Mouse (Mus musculus) yolk sac, embryonic 10.5 days (tissue): ENCODE measurements around the gene B4galnt1.

Experiments used
- DNase-seq: peaks from one replicate; pipeline ENCODE4 v3.0.0-alpha.2; 2017; ENCODE audit warnings: low spot score

B4galnt1 gene

DNA sequence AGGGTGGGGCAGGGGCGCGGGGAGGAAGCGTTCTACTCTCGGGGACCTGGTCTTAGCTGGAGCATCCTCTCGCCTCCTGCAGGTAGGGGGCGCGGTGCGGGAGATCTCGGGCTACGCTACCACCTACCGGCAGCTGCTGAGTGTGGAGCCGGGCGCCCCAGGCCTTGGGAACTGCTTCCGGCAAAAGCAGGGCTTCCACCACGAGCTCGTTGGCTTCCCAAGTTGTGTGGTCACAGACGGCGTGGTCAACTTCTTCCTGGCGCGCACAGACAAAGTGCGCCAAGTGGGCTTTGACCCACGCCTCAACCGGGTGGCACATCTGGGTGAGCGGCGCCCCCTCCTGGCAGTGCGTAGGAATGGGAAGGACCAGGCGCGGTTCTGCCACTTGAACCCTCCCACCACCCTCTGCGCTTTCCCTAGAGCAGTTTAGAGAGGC is 5.8 kb downstream of the B4galnt1 start:
- peak; percentile 80 for DNase-seq

DNA sequence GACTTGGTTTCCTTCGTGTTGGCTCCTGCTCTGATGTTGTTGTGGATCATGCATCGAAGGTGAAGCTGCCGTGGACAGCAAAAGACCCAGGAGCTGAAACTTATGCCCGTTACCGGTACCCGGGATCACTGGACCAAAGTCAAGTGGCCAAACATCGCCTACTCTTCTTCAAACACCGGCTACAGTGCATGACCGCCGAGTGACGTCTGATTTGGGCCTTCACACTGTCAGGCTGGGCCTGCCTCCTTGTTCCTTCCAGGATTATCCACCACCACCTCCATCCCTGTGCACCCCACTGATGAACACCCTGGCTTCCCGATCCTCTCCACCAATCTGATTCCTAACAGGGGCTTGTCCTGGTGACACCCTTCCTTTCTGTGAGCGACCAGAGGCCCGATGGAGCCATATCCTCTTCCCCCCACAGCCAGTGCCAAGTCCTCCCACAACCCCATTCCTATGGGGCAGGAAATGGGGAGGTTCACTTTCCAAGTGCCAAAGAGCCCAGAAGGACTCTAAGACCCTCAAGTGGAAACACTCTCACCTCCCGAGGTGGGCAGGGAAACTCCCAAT is 6.7 kb downstream of the B4galnt1 start:
- no peak for DNase-seq

DNA sequence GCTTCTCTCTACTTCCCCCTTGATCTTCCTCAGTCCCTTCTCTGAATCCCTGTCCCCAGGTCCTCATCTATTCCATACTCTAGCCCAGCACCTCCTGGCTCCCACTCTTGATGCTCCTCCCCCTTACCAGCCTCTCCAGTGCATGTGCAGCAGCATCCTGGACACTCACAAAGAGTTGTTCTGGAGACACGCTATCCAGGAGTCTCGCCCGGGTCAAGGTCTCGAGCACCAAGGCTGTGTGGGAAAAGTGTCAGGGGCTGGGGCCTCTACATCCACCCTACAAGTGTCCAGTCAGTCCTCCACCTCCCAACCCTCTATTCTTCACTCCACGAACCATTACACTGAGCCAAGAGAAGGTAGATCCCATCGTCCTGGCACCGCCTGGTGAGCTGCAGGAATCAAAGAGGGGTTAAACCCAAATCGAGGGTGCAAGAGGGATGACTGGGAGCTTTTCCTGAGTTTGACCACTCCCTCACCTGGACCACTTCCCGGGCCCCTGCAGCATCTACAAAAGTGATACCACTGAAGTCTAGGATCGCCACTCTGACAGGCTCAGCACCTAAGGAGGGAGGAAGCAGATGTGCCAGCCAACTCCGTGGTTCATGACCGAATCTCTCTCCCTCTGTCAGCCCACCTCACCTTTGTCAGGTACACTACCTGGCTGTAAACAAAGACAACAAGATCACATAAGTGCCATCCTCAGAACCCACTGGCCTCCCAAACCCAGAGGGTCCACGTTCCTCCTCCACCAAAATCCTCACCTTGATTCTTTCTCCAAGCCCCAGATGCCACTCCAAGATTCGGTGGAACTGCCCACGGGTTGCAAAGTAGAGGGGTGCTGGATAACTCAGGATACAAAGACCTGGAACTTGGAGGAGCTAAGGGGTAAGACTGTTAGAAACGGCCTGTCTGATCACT is 8.4 kb downstream of the B4galnt1 start:
- DNase-seq = no peak

DNA sequence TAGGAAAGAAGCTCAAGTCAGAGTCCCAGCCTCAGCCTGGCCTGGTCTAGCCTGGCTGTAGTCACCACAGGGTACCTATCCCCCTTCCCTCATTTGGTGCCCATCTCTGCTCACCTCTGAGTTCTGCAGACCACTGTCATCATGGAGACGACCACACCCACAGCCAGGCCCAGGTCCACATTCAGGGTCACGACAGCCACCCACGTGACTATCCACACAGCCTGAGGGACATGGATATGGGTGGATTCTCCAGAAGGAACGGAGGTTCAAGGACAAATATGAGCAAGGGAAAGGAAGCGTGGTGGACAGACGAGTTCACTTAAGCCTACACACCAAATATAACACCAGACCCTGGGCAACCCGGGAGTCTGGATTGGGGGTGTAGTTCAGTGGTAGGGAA is 9.1 kb downstream of the B4galnt1 start:
- no peak for DNase-seq

DNA sequence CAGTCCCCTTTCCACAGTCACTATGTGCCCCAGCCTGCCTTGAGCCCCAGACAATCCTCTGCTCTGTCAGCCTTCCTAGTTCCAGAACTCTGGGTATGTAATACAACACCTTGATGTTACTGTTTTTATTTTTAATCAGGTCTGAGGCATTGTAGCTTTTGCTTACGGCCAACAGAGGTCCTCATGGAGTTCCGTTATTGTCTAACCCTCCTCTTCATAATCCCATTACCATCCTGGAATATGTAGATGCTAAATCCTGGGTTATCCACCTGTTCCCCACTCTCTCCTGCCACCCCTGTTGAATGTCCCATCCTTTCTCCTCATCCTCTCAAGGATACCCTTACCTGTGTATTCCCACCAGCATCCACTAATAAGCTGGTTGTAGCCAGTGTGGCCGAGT is 11.2 kb downstream of the B4galnt1 start:
- DNase-seq = no peak

DNA sequence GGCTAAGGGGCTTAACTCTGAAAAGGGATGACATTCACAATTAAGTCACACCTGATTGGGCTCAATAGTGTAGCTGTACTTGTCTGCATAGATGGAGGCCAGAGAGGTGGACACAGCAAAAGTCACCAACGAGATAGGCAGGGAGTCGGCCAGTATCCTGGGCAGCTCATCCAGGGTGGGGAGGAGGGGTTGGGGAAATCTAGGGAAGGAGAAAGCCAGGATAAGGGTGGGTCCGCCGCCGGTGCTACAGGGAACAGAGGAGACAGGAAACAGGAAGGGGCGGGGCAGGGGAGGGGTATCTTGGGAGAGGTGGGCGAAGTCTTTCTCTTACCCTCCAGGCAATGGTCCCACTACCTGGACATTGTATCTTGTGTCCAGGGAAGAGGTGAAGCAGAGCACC is 11.7 kb downstream of the B4galnt1 start:
- no peak for DNase-seq

DNA sequence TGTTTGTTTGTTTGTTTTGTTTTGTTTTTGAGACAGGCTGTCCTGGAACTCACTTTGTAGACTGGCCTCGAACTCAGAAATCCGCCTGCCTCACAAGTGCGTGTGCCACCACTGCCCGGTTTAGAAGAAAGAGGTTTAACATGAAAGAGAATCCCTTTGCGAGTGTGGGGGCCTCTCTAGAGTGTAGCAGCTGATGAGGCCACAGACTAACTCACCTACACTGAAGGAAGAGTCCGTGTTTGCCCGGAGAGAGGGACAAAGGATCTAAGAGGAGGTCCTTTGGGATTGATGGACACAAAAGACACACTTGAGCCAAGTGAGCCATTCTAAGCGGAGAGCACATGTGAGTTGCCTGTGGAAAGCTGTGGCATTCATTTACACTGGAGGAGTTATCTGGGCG is 12.2 kb downstream of the B4galnt1 start:
- DNase-seq = no peak

DNA sequence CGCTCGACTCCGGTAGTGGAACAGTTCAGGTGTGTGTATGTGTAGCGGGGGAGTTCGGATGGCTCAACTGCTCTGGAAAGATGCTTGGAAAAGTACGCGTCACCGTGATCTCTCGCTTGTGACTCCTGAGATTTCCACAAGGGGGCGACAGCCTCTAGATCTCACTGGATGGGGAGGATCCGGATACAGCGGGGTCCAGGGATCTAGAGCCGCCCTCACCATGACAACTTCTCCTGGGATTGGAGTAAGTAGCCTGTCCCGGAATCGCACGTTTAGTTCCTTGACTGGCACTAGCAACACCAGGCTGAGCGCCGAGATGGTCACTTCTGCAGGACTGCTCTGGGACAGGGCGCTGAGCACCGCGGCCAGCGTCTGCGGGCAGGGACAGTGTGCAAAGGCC is 12.7 kb downstream of the B4galnt1 start:
- peak; percentile 77 for DNase-seq

DNA sequence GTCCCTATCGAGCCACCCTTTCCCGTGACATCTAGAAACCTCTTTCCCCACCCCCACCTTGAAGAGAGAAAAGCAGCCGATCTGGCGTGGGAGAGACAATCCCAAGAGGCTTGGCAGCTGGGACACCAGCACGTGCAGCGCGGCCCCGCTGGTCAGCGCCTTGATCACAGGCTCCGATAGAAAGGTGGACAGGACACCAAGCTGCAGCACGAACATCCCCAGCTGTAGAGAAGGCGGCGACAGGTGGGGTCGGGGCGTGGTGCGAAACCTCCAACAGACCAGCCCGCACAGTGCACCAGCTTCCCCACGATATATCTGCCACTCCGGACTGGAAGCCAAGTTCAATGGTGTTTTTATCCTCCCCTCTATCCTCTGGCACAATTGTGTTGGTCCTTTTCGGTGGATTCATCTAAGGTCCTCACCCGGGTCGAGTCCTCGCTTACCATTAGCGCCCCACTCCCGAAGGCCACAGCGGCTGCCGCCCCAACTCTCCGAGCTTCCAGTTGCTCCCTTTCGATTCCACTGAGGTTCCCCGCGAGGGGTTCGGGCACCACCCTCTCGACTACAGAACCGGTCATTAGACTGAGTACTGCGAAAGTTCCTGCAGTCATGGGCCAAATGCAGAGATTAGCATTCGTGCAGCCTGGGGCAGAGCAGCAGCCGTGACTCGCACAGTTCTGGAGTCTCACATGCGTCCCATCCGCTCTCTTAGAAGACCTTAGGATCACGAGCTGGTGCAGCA is 13.4 kb downstream of the B4galnt1 start:
- no peak for DNase-seq

DNA sequence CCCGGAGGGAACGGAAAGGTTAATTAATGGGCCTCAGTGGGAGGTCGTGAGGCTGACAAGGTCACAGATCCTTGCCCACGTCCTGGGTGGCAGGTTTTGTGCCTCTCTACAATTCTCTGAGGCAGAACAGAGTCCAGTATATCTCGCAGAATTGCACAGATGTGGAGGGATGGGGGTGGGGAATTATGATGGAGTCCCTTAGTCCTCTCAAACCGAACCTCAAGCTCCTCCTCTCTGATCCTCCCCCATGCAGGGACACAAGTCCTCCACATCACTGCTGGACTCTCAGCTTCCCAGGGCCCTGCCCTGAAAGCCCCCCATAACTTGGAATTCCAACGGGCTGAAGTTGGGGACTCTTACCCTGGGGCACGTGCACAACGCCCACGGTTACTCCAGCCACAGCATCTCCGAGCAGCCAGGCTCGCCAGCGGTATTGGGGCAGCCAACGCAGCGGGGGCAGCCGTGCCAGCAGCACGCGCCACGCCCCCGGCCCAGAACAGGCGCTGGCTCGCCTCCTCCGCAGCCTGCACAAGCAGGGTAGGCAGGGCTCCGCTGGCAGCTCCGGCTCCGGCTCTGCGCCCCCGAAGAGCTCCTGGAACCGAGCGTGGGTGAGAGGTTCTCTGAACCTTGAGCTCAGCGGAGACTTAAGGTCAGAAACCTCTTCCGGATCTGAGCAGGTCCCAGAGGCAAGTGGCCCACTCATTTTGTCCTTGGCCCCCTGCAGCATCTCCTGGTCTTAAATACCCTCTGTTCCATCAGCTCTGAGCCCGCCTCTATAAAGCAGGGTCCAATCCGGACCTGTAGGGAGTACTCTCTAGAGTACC is 15.1 kb downstream of the B4galnt1 start, which contains the start of gene Slc26a10:
Gene Slc26a10, minus strand, starts transcription at position 775 of the 824 bp plus-strand sequence.
- no peak for DNase-seq

DNA sequence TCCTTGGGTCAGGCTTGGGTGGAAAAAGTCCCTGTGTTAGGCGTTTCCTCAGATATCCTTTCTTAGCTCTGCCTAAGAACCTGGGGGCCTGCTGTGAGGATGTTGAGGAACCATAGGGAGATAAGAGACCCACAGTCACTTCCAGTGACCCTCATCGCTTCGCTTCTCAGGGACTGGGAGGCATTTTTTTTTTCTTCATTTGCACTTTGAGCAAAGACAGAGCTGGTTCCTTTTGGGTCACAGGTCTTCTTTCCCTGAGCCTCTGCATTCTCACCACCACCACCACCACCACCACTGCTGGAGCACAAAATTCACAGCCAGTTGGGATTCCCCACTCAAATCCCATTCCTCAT is 15.6 kb downstream of the B4galnt1 start:
- no peak for DNase-seq

DNA sequence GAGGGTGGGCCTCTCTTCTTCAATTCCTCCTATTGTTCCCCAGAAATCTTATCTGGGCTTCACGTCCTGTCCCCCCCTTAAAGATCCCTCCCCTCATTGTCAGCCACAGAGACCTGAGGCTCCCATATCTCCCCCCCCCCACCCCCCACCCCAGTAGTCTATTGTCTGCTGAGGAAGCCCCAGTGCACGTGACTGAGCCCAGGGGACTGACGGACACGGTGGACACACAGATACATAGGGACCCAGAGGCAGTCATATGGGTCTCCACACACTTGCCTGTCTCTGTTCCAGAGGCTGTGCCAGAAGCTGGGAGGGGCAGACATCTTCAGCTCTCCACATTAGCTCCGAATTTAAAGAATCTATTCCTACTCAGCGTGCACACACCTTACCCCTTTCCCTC is 16.5 kb downstream of the B4galnt1 start:
- no peak for DNase-seq

DNA sequence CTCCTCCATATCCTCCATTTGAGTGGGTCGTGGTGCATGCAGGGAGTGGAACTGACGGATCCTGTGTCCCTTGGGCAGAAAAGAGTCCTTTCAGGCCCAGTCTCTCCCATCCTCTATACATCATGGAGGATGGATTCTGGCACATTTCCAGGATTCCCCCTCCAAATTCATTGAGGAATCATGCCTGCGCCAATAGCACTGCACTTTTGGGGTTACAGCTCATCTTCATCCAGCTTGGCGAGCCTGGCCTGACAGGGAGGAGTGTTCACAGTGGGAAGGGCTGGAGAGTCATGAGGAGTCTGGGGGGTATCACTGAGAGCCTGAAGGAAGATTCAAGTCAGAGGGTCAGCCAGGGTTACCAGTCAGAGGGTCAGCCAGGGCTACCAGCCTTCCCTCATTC is 17.6 kb downstream of the B4galnt1 start:
- no peak for DNase-seq

DNA sequence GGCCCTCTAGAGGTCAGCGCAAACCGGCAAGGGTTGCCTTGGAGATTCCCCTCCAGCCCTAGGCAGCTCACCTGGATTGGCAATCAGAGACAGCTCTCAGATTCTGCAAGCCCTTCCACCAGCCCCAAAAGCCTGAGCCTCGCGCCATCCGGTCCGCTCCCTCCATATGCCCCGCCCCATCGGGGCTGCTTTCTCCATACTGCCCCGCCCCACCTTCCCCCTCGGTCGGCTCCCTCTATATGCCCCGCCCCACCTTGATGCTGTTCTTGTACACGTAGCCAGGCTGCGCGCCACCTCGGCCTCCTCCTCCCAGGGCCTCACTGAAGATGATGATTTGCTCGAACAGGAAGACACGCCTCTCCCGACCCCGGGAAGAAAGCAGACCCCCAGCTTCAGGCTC is 18.7 kb downstream of the B4galnt1 start:
- peak; percentile 60 for DNase-seq

DNA sequence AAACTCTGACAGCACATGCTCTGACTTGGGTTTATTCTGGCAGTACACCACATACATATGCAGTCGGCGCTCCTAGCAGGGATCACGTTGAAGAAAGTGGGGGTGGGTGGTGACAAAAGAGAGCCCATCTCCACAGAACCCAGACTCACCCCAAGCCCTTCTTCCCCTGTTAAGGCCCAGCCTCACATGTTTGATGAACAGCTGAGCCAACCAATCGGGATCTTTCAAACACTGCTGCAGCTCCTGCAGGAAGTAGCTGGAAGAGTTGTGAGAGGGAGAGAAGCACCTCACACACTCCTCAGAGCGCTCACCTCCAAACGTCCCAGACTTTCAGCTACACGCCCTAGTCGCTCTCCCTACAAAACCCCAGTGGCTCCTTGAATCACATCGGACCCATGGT is 20.1 kb downstream of the B4galnt1 start:
- no peak for DNase-seq

DNA sequence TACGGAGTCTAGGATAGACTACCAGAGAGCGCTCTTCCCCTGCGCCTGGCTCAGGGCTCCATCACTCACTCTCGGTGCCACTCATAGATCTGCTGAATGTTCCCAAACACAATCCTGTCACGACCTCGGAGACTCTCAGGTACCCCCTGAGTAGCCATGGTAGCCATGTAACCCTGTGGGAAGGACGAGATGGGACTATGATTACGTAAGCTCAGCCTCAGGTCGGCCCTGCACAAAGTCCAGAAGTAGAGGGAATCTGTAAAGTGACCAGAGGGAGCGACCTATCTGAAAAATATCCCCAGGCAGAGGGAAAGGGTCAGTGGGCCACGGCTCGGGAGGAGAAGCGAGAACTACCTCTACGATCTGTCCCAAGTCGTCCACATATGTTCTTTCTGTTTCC is 20.5 kb downstream of the B4galnt1 start:
- no peak for DNase-seq

DNA sequence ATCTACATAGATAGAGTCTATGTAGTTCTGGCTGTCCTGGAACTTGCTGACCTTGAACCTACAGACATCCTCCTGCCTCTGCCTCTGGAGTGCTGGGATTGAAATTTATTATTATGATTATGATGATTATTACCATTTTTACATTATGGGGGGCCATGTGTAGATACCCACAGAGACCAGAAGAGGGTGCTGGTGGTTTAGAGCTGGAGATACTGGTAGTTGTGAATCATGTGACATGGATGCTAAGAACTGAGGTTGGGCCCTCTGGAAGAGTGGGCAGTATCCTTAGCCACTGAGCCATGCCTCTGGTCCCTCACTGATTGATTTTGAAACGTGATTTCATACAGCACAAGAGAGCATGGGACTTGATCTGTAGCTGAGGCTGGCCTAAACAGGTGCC is 21.4 kb downstream of the B4galnt1 start:
- DNase-seq = no peak

DNA sequence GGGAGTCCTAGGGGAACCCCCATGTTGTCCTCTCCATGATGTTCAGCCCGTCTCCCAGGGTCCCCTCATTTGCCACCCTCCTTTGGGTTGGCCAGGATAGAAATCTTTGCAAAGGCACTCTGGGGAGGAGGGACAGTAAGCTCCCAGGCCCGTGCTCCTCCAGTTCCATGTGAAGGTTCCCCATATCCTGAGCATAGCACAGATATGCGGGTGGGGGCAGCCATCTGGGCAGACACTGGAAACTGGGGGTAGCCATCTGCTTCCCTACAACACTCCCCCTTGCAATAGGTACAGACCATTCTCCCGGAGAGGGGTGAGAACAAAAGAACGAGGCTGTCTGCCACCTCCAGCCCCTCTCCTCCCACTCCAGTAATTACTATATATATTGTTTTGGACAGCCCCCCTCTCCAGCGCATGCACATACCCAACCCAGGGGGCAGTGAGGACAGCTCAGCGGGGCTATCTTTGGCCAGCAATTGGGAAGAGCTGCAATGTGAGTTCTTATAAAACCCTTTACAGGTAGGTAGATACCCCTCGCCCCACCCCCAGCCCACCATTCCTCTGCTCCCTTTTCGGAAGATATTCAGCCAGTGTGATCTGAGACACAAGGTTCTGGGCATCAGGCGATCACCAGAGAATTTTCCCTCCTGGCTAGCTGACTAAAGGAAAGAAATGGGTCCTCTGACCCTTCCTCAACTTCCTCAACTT is 22.5 kb downstream of the B4galnt1 start:
- no peak for DNase-seq

DNA sequence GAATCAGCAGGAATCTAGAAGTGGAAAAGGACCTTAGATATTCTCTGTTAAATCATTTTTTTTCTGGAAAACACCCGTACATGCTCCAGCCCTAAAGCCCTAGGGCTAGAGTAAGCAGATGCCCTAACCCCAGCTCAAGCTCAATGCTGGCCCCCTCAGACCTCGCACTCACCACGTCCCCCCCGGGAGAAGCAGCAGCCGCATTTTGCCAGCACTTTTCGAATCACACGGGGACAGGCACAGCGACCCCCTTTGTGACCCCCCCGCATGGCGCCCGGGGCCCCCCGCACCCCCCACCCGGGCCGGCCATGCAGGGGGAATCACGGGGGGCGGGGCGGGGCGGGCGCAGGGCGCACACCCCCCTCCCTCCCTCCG is 23.0 kb downstream of the B4galnt1 start:
- no peak for DNase-seq

DNA sequence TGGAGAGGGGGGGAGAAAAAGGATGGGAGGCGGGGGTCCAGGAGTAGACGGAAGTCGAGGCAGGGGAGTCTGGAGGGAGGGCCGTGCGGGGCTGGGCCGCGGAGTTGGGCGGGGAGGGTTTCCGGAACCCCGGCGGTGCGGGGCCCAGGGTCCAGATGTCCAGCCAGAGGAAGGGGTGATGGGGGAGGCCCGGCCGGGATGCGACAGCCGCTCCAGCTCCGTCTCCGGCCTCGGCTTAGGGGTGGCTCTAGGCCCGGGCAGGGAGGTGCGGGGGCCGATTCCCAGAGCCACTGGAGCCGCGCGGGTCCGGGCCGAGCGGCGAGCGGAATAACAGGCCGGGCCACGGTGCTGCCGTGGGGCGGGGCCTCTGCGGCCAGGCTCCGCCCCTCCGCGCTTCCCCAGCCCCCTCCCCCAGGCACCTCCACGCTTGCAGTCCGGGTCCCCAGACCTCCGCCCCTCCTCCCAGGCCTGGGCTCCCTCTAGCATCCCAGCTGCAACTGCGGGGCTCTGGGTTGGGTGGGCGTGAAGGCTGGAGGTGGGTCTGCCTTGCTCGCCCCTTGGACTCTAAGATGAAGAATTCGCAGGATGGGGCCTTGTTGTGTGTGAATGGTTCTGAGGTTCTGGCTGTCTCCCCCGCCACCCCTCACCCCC is 23.6 kb downstream of the B4galnt1 start:
- DNase-seq = peak; percentile 86

DNA sequence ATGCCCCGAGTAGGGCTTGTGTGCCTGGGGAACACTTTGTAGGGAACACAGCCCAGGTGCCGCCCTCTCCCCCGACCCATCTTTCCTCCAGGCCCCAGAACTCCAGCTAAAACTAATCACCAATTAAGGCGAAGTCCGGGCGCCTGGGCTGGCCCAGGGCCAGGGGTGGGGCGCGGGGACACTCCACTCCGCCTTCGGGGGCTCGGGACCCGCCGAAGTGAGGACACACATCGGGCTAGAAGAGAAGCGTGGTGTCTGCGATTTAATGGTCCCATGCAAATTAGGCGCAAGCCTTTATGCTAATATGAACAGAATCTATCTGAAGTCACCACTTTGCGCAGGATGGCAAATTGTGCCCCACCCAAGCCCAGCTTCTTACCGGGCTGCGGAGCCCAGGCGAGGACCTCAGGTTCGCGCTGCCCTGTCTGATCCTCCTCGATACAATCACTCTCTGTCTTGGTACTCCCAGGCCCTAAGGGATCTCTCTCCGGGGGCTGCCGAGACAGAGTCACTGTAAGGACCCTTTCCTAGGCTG is 24.2 kb downstream of the B4galnt1 start:
- DNase-seq = no peak
